Mouse (Mus musculus) layer of hippocampus, adult 2 months (tissue): ENCODE measurements around the gene 1110002E22Rik. TPM values are rescaled to one million over a fixed set of nuclear protein-coding genes. Genes with fewer than 3 reads are reported as not detected.

Experiments
- DNase-seq, 2 experiments: peaks; one replicate each; pipeline ENCODE4 v3.0.0; 2022; ENCODE audit warnings: low spot score in 2 of 2
- H3K27ac ChIP-seq: fragments of 200-600 bp; 2 replicates; pipeline ENCODE4 v1.8.1; 2022
- H3K4me3 ChIP-seq: fragments of 200-600 bp; 2 replicates; pipeline ENCODE4 v1.8.1; 2022; ENCODE audit warnings: mild to moderate bottlenecking
- CTCF ChIP-seq: fragments of 200-600 bp; conservative IDR thresholded peaks from 2 replicates; pipeline ENCODE4 v1.8.1; 2022; ENCODE audit warnings: antibody characterized with exemption, mild to moderate bottlenecking, moderate library complexity
- total RNA-seq, 2 experiments: library from RNA; stranded (reverse); gene quantifications; 2 replicates each; pipeline ENCODE4 v1.2.3; 2021

1110002E22Rik gene
- total RNA-seq, 2 experiments from 2014 or later, result 2.2 to 2.5 TPM

DNA sequence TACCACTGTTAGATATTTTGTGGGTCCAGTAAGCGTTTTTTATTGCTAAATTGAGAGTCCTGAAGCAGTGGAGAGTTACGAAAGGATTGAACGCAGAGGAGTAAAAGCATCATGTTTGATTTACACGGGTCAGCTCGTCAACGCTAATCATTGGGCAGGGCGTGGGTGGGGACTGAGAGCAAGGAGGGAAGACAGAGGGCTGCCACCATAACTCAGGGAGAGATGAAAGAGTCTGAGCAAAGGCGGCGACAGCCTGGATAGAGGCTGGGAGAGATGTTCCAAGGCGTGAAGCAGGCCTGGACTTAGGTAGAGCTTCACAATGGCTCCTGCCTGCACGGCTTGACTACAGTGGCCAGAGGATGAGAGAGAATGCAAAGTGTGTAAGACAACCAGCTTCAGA is 14.1 kb upstream of the 1110002E22Rik start:
- H3K4me3 ChIP-seq, result no peak overlapping the region
- no peak overlapping the region for H3K27ac ChIP-seq
- no peak for DNase-seq
- no peak for TF ChIP-seq CTCF

DNA sequence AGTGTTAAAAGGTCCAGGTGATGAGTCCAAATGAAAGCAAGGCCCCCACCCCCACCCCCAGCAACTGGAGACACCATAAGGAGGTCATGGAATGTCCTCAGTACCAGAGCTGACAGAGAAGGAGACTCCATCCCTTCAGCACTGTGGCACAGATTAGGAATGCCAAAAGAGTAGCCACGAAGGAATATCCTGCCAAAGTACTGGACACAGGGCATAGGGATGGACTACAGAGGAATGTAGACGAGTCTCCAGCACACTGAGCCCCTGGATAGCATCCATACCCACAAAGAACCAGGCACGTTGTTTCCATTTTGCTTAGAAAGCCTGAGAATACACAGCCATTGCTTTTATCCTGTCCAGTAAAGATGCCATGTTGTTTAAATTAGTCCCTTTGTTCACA is 13.4 kb upstream of the 1110002E22Rik start:
- no peak for TF ChIP-seq CTCF
- no peak for DNase-seq
- Histone ChIP-seq H3K4me3 (no peak overlapping the region), H3K27ac (no peak overlapping the region)

DNA sequence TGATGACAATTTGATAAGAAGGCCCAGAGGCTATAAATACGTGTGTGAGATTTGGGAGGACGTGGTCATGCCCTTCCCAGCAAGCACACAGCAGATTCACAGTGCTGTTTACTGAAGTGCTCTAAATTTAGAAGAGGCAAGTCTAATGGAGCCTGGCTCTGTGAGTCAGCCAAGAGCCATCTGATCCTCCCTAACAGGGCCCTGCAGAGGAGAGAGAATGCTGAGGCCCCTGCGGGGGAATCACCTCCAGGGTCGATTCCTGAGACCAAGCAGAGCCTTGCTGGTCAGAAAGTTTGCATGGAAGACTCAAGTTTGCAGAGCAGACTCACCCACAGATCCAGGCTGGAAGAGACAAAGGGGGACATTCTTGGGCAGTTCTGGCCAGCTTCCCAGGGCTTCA is 10.9 kb upstream of the 1110002E22Rik start:
- no peak for TF ChIP-seq CTCF
- H3K27ac ChIP-seq, result peak overlapping the region; percentile 70
- DNase-seq, result peak in 1 of 2 experiments; percentile 18
- no peak overlapping the region for H3K4me3 ChIP-seq

DNA sequence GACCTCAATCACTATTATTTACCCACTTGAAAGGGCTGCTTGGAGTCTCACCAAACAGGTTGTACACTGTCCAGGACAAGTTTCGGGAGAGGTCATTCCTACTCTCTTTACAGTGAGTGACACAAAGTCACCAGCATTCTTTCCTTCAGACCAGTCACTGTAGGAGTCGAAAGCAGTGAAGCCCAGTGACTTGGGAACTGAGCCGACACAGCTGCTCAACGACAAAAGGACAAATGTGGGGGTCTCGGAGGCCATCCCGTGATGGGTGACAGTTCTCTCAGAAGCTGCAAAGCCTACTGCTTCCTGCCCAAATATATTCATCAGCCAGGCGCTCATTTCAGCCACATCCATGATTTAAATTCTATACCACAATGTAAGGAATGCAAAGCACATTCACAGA is 7.9 kb upstream of the 1110002E22Rik start:
- no peak for DNase-seq
- Histone ChIP-seq H3K27ac (no peak overlapping the region), H3K4me3 (no peak overlapping the region)
- TF ChIP-seq CTCF, result no peak

DNA sequence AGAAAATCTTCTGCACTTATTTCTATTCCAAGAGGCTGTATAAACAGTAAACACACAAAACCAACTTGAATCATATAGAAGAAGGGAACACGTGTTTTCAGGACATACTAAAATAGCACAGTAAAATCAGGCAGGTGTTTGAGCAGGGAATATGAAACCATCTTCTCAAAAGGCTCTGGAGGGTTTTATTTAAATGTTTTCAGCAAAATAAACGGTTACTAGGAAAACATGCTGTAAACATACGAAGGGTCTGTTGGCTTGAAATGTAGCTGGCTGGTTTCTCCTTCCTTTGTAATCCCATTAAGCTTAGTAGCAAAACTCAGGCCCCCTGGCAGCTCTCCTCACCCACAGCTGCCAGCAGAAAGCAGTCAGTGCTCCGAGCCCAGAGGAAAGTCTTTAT is 6.6 kb upstream of the 1110002E22Rik start:
- TF ChIP-seq CTCF, result no peak
- Histone ChIP-seq H3K4me3 (no peak overlapping the region), H3K27ac (no peak overlapping the region)
- no peak for DNase-seq

DNA sequence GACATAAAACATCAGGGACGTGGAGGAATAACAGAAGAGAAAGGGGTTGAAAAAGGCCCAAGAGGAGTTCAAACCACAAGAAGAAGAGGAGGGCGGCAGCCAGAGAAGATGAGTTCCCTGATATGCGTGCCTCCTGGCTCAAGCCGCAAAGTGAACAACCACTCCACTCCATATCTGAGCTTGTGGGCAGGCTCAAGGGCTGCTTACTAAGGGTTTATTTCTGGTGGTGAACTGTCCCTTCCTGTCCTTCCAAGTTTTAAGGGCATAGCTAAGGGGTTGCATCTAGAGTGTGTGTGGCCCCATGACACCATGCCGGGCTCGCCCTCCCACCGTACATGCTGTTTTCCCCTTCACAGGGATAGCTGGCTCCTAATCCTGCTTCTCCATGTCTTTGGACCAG is 4.4 kb upstream of the 1110002E22Rik start:
- DNase-seq, result no peak
- Histone ChIP-seq H3K27ac (no peak overlapping the region), H3K4me3 (no peak overlapping the region)
- TF ChIP-seq CTCF, result no peak

DNA sequence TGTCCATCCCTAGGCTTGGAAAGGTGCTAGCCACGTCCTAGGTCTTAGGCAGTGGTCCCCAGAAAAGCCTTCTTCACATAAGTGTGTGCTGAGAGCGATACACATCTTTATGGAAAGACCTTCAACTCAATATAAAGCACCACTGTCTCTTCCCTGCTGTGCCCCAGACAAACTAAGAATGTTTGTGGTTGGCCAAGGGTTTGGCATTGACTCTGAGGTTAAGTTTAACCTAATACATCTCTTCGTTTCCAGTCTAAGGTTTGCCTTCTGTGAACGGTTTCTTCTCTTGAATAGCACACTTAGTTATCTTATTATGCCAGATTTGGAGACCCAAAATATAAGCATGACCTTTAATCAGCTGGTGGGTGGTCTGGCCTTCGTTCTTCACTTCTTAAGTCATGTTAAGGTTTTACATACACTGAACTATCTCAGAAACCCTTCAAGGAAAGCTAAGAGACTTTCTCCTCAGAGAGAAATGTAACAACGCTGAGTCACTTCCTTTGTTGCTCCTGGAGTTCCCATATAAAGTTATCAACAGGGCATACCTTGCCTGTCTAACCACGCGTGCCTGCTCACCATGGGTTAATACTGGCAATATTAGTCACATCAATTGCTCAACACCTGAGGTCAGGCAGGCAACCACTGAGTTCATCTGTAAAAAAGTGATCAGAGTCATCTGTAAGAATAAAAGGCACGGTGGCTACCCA is 3.5 kb upstream of the 1110002E22Rik start:
- DNase-seq, result no peak
- Histone ChIP-seq H3K4me3 (no peak overlapping the region), H3K27ac (no peak overlapping the region)
- no peak for TF ChIP-seq CTCF

DNA sequence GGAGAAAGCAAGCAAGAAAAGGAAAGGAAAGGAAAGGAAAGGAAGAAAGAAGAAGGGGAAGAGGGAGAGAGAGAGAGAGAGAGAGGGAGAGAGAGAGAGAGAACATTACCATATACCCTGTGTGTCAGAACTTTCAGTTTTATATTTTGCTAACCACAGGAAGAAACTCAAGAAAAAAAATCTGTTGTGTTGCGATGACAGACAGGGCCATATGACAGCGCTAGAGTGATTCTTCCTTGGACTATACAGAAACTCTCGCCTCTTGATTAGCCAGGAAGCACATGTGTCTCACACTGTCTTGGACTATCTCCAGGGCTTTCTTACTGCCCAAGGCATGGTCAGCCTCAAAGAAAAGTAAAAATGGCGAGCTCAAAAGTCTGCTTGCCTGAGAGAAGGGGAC is 2.2 kb upstream of the 1110002E22Rik start:
- TF ChIP-seq CTCF, result no peak
- DNase-seq, result no peak
- H3K27ac ChIP-seq, result no peak overlapping the region
- H3K4me3 ChIP-seq, result no peak overlapping the region

DNA sequence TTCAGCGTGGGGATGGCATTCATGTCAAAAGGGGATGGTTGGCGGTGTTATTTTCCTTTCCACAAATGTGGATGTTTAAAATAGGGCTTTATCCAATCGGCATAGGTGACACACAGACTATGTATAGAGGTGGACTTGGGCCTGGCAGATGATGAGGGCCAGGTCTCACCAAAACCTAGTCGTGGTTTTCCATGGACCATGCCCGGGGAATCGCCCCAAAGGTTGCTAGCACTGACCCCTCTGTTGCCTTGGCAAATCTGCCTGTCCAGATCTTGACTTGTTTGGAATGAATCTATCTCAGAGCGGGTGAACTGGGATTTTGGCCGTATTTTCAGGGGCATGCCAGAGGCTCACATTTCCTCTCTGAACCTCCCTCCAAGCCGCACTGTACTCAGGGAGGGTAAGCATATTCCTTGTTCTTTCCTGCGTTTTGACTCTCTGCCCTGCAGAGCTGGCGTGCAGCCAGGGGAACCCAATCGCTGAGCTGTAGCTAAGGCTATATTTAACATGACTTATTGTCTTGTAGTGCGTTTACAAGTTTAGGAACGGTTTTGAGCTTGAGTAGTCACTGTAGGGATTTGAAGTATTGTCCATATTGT is 1.0 kb upstream of the 1110002E22Rik start:
- DNase-seq, result no peak
- peak overlapping the region; percentile 91 for H3K27ac ChIP-seq

DNA sequence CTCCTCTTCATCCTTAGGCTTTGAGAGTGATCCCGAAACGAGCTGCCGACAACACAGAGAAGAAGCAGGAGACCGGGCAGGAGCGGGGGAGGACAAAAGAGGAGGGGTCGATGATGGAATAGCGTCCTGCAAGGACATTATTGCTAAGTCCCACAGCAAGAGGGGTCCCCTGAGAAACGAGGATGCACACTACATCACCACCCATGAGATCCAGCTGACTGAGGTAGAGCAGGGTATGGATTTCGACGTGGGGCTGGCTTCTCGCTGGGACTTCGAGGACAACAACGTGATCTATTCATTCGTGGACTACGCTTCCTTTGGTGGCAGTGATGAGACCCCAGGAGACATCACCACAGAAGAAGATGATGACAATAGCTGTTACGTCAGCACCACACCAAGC is 1.1 kb downstream of the 1110002E22Rik start:
- DNase-seq, result no peak
- Histone ChIP-seq H3K4me3 (peak overlapping the region; percentile 26; the same call in 1 of the 2 replicates), H3K27ac (peak overlapping the region; percentile 91)
- no peak for TF ChIP-seq CTCF

More for the DNA sequence above, 1.0 kb upstream of the 1110002E22Rik start:
- no peak overlapping the region for H3K4me3 ChIP-seq
- TF ChIP-seq CTCF, result no peak

DNA sequence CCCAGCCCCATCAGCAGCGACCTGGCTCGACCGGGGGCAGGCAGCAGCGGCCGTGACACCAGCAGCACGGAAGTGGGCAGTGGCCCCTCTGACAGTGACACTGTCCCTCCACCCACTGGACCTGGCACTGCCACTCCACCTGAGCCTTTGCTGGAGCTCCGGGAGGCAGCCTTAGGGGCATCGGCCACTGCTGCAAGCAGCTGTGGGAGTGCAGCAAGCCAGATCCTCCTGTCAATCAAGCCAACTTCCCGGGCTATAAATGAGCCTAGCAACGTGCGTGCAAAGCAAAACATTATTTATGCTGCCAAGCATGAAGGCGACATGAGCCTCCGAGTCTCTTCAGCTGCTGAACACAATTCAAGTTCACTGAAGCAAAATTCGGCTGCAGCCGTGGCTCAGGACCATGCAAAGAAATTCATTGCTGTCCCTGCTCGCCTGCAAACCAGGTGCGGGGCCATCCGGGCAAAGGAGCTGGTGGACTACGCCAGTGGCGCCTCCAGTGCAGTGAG is 1.6 kb downstream of the 1110002E22Rik start:
- peak; percentile 38 to 64 for DNase-seq
- Histone ChIP-seq H3K4me3 (peak overlapping the region; percentile 26; the same call in 1 of the 2 replicates), H3K27ac (peak overlapping the region; percentile 91)
- no peak for TF ChIP-seq CTCF

DNA sequence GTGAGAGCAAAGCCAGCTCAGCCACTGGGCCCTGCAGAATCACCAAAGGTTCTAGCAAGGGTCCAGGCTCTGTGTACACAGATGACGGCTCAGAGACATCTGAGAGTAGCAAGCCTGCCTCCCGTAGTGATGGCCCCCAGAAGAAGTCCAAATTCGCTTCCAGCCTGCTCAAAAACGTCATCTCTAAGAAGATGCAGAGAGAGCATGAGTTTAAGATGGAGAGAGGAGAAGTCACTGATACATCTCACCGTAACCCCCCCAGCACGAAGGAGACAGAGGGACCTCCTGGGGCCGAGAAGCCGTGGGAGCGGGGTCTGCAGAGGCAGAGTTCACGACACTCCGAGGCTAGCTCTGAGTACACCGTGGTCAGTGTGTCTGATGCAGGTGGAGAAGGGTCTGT is 2.4 kb downstream of the 1110002E22Rik start, which contains the start of gene Gm5105:
TSS of gene Gm5105 (minus strand) at position 101 of the 400 bp plus-strand sequence.
- no peak for DNase-seq
- peak within 1 kb of the TSS; percentile 91 for H3K27ac ChIP-seq
- TF ChIP-seq CTCF, result no peak
- H3K4me3 ChIP-seq, result peak within 1 kb of the TSS; percentile 26; the same call in 1 of the 2 replicates

DNA sequence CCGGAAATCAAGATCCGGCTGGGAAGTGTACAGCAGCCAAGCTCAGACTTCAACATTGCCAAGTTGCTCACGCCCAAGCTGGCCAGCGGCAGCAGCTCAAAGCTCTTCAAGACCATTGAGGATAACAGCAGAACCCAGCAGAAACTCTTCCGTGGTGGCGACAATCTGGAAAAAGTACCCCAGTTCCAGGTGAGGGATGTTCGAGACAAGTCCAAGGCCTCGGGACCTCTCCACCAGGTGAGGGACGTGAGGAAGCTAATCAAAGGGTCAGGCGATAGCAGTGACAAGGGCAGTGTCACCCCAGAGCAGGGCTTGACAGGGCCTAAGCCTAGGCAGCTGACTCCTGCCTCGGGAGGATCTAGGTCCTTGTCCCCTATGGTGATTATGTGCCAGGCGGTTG is 3.3 kb downstream of the 1110002E22Rik start:
- no peak for TF ChIP-seq CTCF
- H3K4me3 ChIP-seq, result no peak overlapping the region
- DNase-seq, result no peak
- no peak overlapping the region for H3K27ac ChIP-seq
